Mouse (Mus musculus) kidney, embryonic 15.5 days (tissue): Measurements from ENCODE around the gene Clec2g. TPM values are rescaled to one million over a fixed set of nuclear protein-coding genes. Genes with fewer than 3 reads are reported as not detected.

Experiments
- microRNA-seq: library from miRNA; unstranded; fragments of <30 nt; microRNA quantifications from one replicate; pipeline ENCODE4, GENCODE M21; 2016
- polyA plus RNA-seq: library from polyadenylated mRNA; unstranded; fragments of >200 nt; fragmentation: Nextera tagmentation; extraction: Ambion mirVana; gene quantifications from 2 replicates; pipeline ENCODE4 v1.2.1, GENCODE M21; 2015

Clec2g gene
- polyA plus RNA-seq, 1 experiment from 2014 or later, result not detected

Small RNAs within 50 kb of the gene (microRNA-seq; reads per million reads assigned to microRNA genes)
- gene Gm27336, result not detected
- gene Mir7649, result not detected

Other genes with a start within 250 kb of the Clec2g start
- not detected in 2 replicates for gene Klrb1, start 211.3 kb upstream of the Clec2g start, polyA plus RNA-seq
- 0.17 and 0.22 TPM in 2 replicates for gene Klrb1c, start 145.2 kb upstream of the Clec2g start, polyA plus RNA-seq
- gene Gm44511, start 108.1 kb upstream of the Clec2g start, polyA plus RNA-seq, result not detected in 2 replicates
- 0.09 TPM in 1 of 2 replicates, not detected in the other for gene Klrb1b, start 108.0 kb upstream of the Clec2g start, polyA plus RNA-seq
- 0.15 and 0.16 TPM in 2 replicates for gene Clec2i, start 46.8 kb upstream of the Clec2g start, polyA plus RNA-seq
- 0.68 TPM in 2 replicates for gene BC035044, start 43.3 kb upstream of the Clec2g start, polyA plus RNA-seq
- gene Klrb1f, start 111.5 kb downstream of the Clec2g start, polyA plus RNA-seq, result 0.26 and 0.29 TPM in 2 replicates
- gene Clec2e, start 166.5 kb downstream of the Clec2g start, polyA plus RNA-seq, result 0.06 TPM in 1 of 2 replicates, not detected in the other
- gene Clec2d, start 246.2 kb downstream of the Clec2g start, polyA plus RNA-seq, result 0.51 and 1.1 TPM in 2 replicates